Comparison of ENCODE assay signal across 8 mouse cellular contexts in the genomic region with DNA sequence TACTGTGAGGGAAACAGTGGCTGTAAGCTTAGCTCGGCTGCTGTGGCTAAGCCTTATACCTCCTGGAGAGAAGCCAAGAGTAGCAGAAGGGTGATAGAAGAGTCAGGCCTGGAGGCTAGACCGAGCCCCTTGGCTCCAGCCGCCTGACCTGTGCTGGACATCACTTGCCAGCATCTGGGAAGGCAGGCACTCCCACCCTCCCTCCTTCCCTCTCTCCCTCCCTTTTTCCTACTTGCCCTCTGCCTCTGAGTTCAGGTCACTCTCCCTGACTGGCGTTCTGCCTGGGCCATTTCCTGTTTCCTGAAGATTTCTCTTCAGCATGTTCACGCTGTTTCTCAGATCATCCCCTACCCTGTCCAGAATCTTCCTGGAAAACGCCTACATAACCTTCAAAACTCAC. TPM values are rescaled to one million over a fixed set of nuclear protein-coding genes. Genes with fewer than 3 reads are reported as not detected.
DNase-seq lines count a peak whose midpoint lies in the region; ATAC-seq and TF ChIP-seq lines count a peak whose summit lies in the region.
"Had no signal": no experiment of that assay in that cellular context is flagged by ENCODE, and none has a peak within 500 bp of the region (broad histone marks: within the 10 kb centered on the region; RNA-seq: fewer than 3 reads in every experiment).

No protein-coding gene starts in this region.

- no peaks in the 10 kb centered on the region for H3K9me3 ChIP-seq in MEL (replicated peaks; ENCODE audit: insufficient read depth, low read length)
- no peaks in the 10 kb centered on the region for H3K9me3 ChIP-seq in heart, embryonic 14.5 days (ENCODE audit: control insufficient read depth, low read length)
- no peaks in the 10 kb centered on the region for H3K9me3 ChIP-seq in forebrain, embryonic 15.5 days
- no peaks in the 10 kb centered on the region for H3K9me3 ChIP-seq in midbrain, embryonic 16.5 days (replicated peaks; ENCODE audit: control insufficient read depth, low read length, poor library complexity, severe bottlenecking)

- no peaks in the 10 kb centered on the region for H3K79me2 ChIP-seq in MEL (ENCODE audit: control insufficient read depth, insufficient read depth, low read length, poor library complexity)

- no peaks in the 10 kb centered on the region for H3K27me3 ChIP-seq in MEL (ENCODE audit: control insufficient read depth in 1 of 2, insufficient read depth in 2 of 2, low read length in 2 of 2)
- H3K27me3 ChIP-seq in heart, embryonic 14.5 days (ENCODE audit: control insufficient read depth, insufficient read depth, low read length): no peaks in the 10 kb centered on the region
- no peaks in the 10 kb centered on the region for H3K27me3 ChIP-seq in forebrain, embryonic 15.5 days
- no peaks in the 10 kb centered on the region for H3K27me3 ChIP-seq in midbrain, embryonic 16.5 days (ENCODE audit: control insufficient read depth, insufficient read depth, low read depth, low read length)

- TF ChIP-seq POLR2A in MEL (IDR thresholded peaks at IDR 0.05; ENCODE audit: control insufficient read depth in 1 of 2, insufficient read depth in 1 of 2, low read depth in 1 of 2, low read length in 2 of 2, poor library complexity in 1 of 2): no peak

- no peak for ATAC-seq in heart, embryonic 14.5 days (ENCODE audit: insufficient number of reproducible peaks, insufficient read depth, low FRiP score, low read depth)
- no peak for ATAC-seq in forebrain, embryonic 15.5 days (replicated peaks)
- ATAC-seq in midbrain, embryonic 16.5 days: no peak

- 15% methylated on average over 6 of the region's 6 CpGs for WGBS in heart, embryonic 14.5 days
- WGBS in forebrain, embryonic 15.5 days: 42% methylated on average over 6 of the region's 6 CpGs
- 45% methylated on average over 6 of the region's 6 CpGs for WGBS in midbrain, embryonic 16.5 days

- 0 out of 2 replicates have a peak overlapping the region, but pooled peaks have one; percentile 3 for H3K4me2 ChIP-seq in heart, embryonic 14.5 days (ENCODE audit: low read length)
- no peak overlapping the region for H3K4me2 ChIP-seq in forebrain, embryonic 15.5 days (replicated peaks)
- no peak overlapping the region for H3K4me2 ChIP-seq in midbrain, embryonic 16.5 days (ENCODE audit: low read length)

- peaks cover 0 to 31% of the 10 kb centered on the region in 2 experiments; a peak in 2 of 4 replicates for H3K36me3 ChIP-seq in MEL (ENCODE audit: control insufficient read depth in 1 of 2, insufficient read depth in 2 of 2, low read length in 2 of 2)
- no peaks in the 10 kb centered on the region for H3K36me3 ChIP-seq in heart, embryonic 14.5 days (ENCODE audit: control insufficient read depth, insufficient read depth, low read length)
- H3K36me3 ChIP-seq in forebrain, embryonic 15.5 days: no peaks in the 10 kb centered on the region
- no peaks in the 10 kb centered on the region for H3K36me3 ChIP-seq in midbrain, embryonic 16.5 days (ENCODE audit: control insufficient read depth, insufficient read depth, low read length)

- peaks cover 23 to 43% of the 10 kb centered on the region in 2 experiments for H3K4me1 ChIP-seq in MEL (ENCODE audit: control insufficient read depth in 1 of 2, insufficient read depth in 2 of 2, low read length in 2 of 2)
- peaks cover 27 to 38% of the 10 kb centered on the region in 2 experiments for H3K4me1 ChIP-seq in heart, embryonic 14.5 days (ENCODE audit: control insufficient read depth in 2 of 2, insufficient read depth in 2 of 2, low read length in 2 of 2)
- peaks cover 4% of the 10 kb centered on the region; the same call in 1 of the 2 replicates for H3K4me1 ChIP-seq in forebrain, embryonic 15.5 days
- no peaks in the 10 kb centered on the region for H3K4me1 ChIP-seq in midbrain, embryonic 16.5 days (ENCODE audit: control insufficient read depth, insufficient read depth, low read length)

- no peak for TF ChIP-seq RAD21 in MEL (IDR thresholded peaks at IDR 0.05; ENCODE audit: low read depth, low read length)

- TF ChIP-seq EP300 in MEL (IDR thresholded peaks at IDR 0.05; ENCODE audit: low read depth in 1 of 2, low read length in 2 of 2): no peak

- peak overlapping the region in 1 of 2 experiments; percentile 5; a peak in 2 of 4 replicates for H3K4me3 ChIP-seq in MEL (ENCODE audit: control insufficient read depth in 1 of 2, insufficient read depth in 1 of 2, low read depth in 2 of 2, low read length in 2 of 2)
- H3K4me3 ChIP-seq in heart, embryonic 14.5 days (ENCODE audit: control insufficient read depth in 1 of 2, insufficient read depth in 1 of 2, low read depth in 1 of 2, low read length in 2 of 2): no peak overlapping the region
- no peak overlapping the region for H3K4me3 ChIP-seq in forebrain, embryonic 15.5 days
- no peak overlapping the region for H3K4me3 ChIP-seq in midbrain, embryonic 16.5 days (ENCODE audit: low read depth, low read length)

- H3K27ac ChIP-seq in MEL (ENCODE audit: control insufficient read depth, low read depth, low read length): peak overlapping the region; percentile 15; the same call in 1 of the 2 replicates
- H3K27ac ChIP-seq in heart, embryonic 14.5 days (replicated peaks in 1 of 2; ENCODE audit: control insufficient read depth in 1 of 2, insufficient read depth in 1 of 2, low read depth in 2 of 2, low read length in 2 of 2): 0 out of 4 replicates have a peak overlapping the region, but pooled peaks of 1 of the 2 experiments have one; percentile 43
- no peak overlapping the region for H3K27ac ChIP-seq in forebrain, embryonic 15.5 days (replicated peaks)
- no peak overlapping the region for H3K27ac ChIP-seq in midbrain, embryonic 16.5 days (ENCODE audit: low read length)

- TF ChIP-seq CTCF in MEL (IDR thresholded peaks at IDR 0.05 in 2 of 3, conservative IDR thresholded peaks at IDR 0.05 in 1 of 3; ENCODE audit: control insufficient read depth in 1 of 3, insufficient read depth in 1 of 3, low read depth in 2 of 3, low read length in 3 of 3, poor library complexity in 1 of 3, severe bottlenecking in 1 of 3): no peak

- peak overlapping the region; percentile 15 for H3K9ac ChIP-seq in MEL (ENCODE audit: control insufficient read depth, low read depth, low read length, poor library complexity, severe bottlenecking)
- H3K9ac ChIP-seq in heart, embryonic 14.5 days (ENCODE audit: low read length): peak overlapping the region; percentile 16; the same call in 1 of the 2 replicates
- no peak overlapping the region for H3K9ac ChIP-seq in forebrain, embryonic 15.5 days (replicated peaks)
- H3K9ac ChIP-seq in midbrain, embryonic 16.5 days (ENCODE audit: low read depth, low read length): no peak overlapping the region

- DNase-seq in 3T3-L1 (ENCODE audit: low read depth, low spot score): peak; percentile 76
- peak; percentile 60 for DNase-seq in MEL (ENCODE audit: low read depth, low spot score)
- DNase-seq in kidney, postnatal 25 days: peak; percentile 80 to 82
- no peak for DNase-seq in natural killer cell, adult 2 months (ENCODE audit: low spot score in 2 of 2)
- DNase-seq: thymus, adult 2 months had no signal

TF ChIP-seq in MEL, 35 proteins besides CTCF, POLR2A, EP300 and RAD21:
- TF ChIP-seq MAX (IDR thresholded peaks at IDR 0.05; ENCODE audit: low read length): 0 out of 2 replicates have a peak, but pooled peaks have one; percentile 12
- no peak for TF ChIP-seq MAZ (IDR thresholded peaks at IDR 0.05; ENCODE audit: low read depth, low read length)
- no peak for TF ChIP-seq GABPA (IDR thresholded peaks at IDR 0.05; ENCODE audit: low read depth, low read length)

RNA-seq across cellular contexts. Expression of a gene that starts 33.5 kb away (rescaled TPM):
- 7.1 and 7.5 TPM in 2 replicates for total RNA-seq in MEL (2012; rRNA removed)
- 10 to 100 TPM in 1 of 2 experiments, not detected in 1; 10.2 TPM for polyA plus RNA-seq in MEL (2012; ENCODE audit: insufficient read depth in 1 of 2, insufficient read length in 2 of 2, low read depth in 1 of 2, low replicate concordance in 2 of 2, missing spikeins in 1 of 2)
- 7.6 and 10.4 TPM in 2 replicates for polyA plus RNA-seq in heart, embryonic 14.5 days (2014; fragmentation: Nextera tagmentation; extraction: Ambion mirVana)
- polyA plus RNA-seq in forebrain, embryonic 15.5 days (2015; fragmentation: Nextera tagmentation; extraction: Ambion mirVana): 7.0 and 7.6 TPM in 2 replicates
- polyA plus RNA-seq in midbrain, embryonic 16.5 days (2015; fragmentation: Nextera tagmentation; extraction: Ambion mirVana): 5.7 and 6.1 TPM in 2 replicates

Comparison
In these comparisons a context has a peak if more than half of its experiments do, and no peak if none do; other contexts are left out.
1. DNase-seq: peak in 3T3-L1 (single experiment), MEL (single experiment) and kidney, postnatal 25 days (2 of 2); none in natural killer cell, adult 2 months (0 of 2).
2. H3K9ac ChIP-seq: peak in MEL (single experiment) and heart, embryonic 14.5 days (single experiment); none in forebrain, embryonic 15.5 days (single experiment) and midbrain, embryonic 16.5 days (single experiment).